Mouse (Mus musculus) colon, adult 2 months (tissue): ENCODE results near the gene Olfr1321. TPM values are rescaled to one million over a fixed set of nuclear protein-coding genes. Genes with fewer than 3 reads are reported as not detected.

ENCODE experiments used
- polyA plus RNA-seq: library from polyadenylated mRNA; depleted of rRNA; stranded (reverse); fragments of >200 nt; gene quantifications from 2 replicates; pipeline ENCODE4 v1.2.3, GENCODE M21; 2012; rRNA removed

Olfr1321 gene
- polyA plus RNA-seq = not detected in 2 replicates

GRCm38 (mm10) chrX:49734959-49735358 lies at the start of gene Olfr1321:
TSS of gene Olfr1321 (minus strand) at chrX:49735059.

Other genes starting within 250 kb of the Olfr1321 start
- gene Olfr1320, start 62.7 kb downstream of the Olfr1321 start, polyA plus RNA-seq = not detected in 2 replicates
- 0.10 and 0.13 TPM in 2 replicates for gene Igsf1, start 62.7 kb upstream of the Olfr1321 start, polyA plus RNA-seq
- gene Olfr1322, start 156.4 kb upstream of the Olfr1321 start, polyA plus RNA-seq = not detected in 2 replicates